Mouse (Mus musculus) layer of hippocampus, adult 8-10 months (tissue): ENCODE measurements around the gene Ralgps2. TPM values are rescaled to one million over a fixed set of nuclear protein-coding genes. Genes with fewer than 3 reads are reported as not detected.

Experiments
- DNase-seq, 2 experiments: peaks; one replicate each; pipeline ENCODE4 v3.0.0; 2022; ENCODE audit warnings: low spot score in 2 of 2
- total RNA-seq, 4 experiments: library from RNA; stranded (reverse); gene quantifications; 2 replicates each; pipeline ENCODE4 v1.2.4; 2022

Gene Ralgps2
- total RNA-seq, 4 experiments from 2014 or later: 53.1 to 76.0 (median 68.5) TPM

DNA sequence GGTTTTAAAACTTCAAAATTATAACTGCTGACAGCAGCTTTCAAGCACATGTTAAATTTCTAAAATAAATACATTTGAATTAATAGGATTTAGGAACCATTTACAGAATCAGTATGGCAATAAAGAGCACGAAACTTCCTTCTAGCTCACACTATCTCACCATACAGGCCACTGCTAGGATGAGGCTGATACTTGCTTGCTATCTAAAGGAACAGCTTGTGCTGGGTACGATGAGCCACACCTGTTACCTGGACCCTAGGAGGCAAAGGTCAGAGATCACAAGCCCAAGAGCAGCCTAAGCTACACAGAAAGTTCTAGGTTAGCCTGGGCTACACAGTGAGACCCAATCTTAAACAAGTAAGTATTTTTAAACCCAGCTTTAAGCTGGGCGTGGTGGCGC lies 30.2 kb downstream of the Ralgps2 start:
- no peak for DNase-seq

DNA sequence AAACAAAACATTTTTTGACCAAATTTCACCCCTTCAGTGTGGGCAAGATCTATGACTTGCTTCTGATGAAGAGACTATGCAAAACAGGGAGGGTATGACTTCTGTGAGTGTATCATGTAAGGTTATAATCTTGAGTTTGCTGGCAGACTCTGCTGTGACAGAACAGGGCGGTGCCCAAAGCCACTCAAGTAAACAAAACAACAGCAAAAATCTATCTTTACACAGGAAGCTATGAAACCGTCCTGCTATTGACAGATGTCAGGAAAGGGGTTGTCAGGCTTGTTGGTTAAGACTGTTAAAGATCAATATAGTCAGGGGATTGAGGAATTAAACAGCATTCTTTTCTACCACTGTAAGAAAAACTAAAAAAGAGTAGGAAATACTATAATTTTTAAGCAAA lies 33.8 kb downstream of the Ralgps2 start:
- DNase-seq: no peak

GRCm38 (mm10) chr1:156903899-156904298 lies 35.5 kb downstream of the Ralgps2 start:
- DNase-seq: no peak

- no peak for DNase-seq
These were observed 37.7 kb downstream of the Ralgps2 start for GRCm38 (mm10) chr1:156901689-156902088.

GRCm38 (mm10) chr1:156891561-156891960 lies 47.9 kb downstream of the Ralgps2 start:
- DNase-seq: no peak

GRCm38 (mm10) chr1:156888830-156889229 lies 50.6 kb downstream of the Ralgps2 start:
- DNase-seq: no peak

DNA sequence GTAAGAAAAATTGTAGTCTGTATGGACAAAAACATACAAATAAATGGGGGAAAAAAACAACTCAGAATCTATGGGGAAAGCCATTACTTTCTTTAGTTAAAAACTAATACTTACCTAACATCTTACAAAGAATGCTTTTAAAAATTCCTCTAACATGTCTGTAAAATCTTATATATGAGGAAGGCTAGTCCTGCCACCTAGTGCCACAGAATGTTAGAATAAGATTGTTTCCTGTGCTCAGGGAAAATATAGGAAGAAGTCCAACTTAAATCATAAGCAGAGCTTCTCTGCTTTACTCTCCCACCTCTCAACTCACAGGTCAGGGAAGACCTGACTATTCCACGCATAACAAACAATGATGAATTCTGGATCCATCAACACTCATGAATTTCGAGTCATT lies 53.5 kb downstream of the Ralgps2 start:
- DNase-seq: no peak

- no peak for DNase-seq
These were observed 54.6 kb downstream of the Ralgps2 start for GRCm38 (mm10) chr1:156884782-156885181.

DNA sequence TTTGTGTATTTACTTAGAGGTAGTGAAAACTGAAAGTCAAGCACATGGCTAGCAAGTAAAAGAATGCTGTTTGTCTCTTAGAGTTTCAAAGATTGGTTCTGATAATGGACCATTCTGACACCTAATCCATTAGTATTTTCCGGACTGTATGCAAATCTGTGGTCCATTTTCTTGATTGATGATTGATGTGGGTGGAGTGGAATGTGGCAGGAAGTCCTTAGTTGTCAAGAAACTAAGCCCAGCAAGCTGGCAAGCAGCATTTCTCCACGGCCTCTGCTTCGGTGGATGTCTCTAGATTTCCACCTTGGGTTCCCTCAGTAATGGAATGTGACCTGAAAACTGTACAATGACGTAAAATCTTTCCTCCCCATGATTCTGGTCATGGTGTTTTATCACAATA lies 68.8 kb downstream of the Ralgps2 start:
- no peak for DNase-seq

- DNase-seq: no peak
These were observed 69.4 kb downstream of the Ralgps2 start for GRCm38 (mm10) chr1:156870028-156870427.

DNA sequence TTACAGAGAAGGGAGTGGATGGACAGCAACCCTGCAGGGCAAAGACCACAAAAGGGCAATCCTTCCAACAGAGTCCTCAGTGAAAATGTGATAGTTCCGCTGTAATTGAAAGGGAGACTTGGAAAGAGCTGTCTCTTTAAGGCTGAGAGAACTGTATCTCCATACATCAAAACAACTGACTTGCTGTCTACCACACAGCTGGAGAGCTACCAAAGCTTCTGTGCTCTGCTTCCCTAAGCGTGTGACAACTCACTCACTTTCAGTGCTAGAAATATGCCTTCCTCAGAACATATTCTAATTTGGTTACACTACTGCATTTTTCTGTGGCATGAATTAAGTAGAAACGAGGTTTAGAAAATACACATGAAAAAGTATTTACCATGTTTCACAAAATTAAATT lies 75.2 kb downstream of the Ralgps2 start:
- DNase-seq: no peak

DNA sequence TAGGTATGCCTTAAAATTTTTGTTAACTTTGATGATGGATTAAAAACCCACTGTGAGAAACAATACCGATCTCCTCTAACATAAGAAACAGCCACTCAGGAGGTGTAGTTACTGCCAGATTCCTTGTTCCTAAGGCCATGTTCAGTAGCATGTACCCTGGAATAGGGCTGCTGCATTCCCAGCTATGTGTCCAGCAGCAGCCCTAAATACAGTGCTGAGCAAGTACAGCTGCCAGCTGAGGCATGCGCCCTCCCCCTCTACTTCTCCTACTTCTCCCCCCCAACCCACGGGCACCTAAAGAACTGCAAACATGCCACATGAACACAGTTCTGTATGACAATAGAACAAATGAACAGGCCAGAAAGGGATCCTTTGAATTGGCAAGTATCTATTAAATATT lies 75.7 kb downstream of the Ralgps2 start:
- DNase-seq: no peak

- no peak for DNase-seq
These were observed 77.9 kb downstream of the Ralgps2 start for GRCm38 (mm10) chr1:156861475-156862043.

GRCm38 (mm10) chr1:156860266-156860665 lies 79.2 kb downstream of the Ralgps2 start:
- no peak for DNase-seq

GRCm38 (mm10) chr1:156859711-156860250 lies 79.6 kb downstream of the Ralgps2 start:
- no peak for DNase-seq

GRCm38 (mm10) chr1:156859156-156859555 lies 80.3 kb downstream of the Ralgps2 start:
- DNase-seq: no peak

- DNase-seq: no peak
These were observed 82.8 kb downstream of the Ralgps2 start for GRCm38 (mm10) chr1:156856666-156857065.

GRCm38 (mm10) chr1:156854558-156854957 lies 84.9 kb downstream of the Ralgps2 start:
- DNase-seq: no peak

- DNase-seq: no peak
These were observed 86.6 kb downstream of the Ralgps2 start for GRCm38 (mm10) chr1:156852872-156853271.

- DNase-seq: no peak
These were observed 87.0 kb downstream of the Ralgps2 start for GRCm38 (mm10) chr1:156852409-156852808.

DNA sequence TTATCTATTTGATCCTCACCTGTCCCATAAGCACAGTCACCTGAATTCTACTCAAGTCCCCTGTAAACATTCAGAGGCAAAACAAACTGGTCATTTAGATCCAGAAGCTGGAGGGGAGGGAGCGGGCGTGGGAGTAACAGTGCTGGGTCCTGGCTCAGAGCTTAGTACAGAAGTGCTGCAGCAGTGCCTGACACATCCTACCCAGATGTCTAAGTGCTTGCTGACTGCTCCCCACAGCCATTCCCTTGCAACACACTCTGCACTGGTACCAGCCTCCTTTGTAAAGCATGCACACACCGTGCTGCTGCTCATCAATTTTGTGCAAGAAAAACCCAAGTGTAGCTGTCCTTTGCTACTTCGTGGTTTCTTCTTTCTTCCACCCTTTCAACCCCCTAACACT lies 92.3 kb downstream of the Ralgps2 start:
- no peak for DNase-seq

- peak in 1 of 2 experiments; percentile 20 for DNase-seq
These were observed 97.6 kb downstream of the Ralgps2 start for GRCm38 (mm10) chr1:156841625-156842339.

GRCm38 (mm10) chr1:156838695-156839094 lies 100.7 kb downstream of the Ralgps2 start:
- peak in 1 of 2 experiments; percentile 16 for DNase-seq
